Mouse (Mus musculus) ES-Bruce4 (cell line): ENCODE results near the gene Hras.

Experiments used
- CTCF ChIP-seq: IDR thresholded peaks from one replicate; pipeline ENCODE4 v1.8.1; 2011; ENCODE audit warnings: low read depth, low read length
- EP300 ChIP-seq: IDR thresholded peaks from 2 replicates; pipeline ENCODE4 v1.6.1; 2011; ENCODE audit warnings: low read depth, low read length; ENCODE audit not compliant: insufficient read depth
- POLR2A ChIP-seq: IDR thresholded peaks from one replicate; pipeline ENCODE4 v1.8.1; 2011; ENCODE audit warnings: low read length; ENCODE audit not compliant: insufficient read depth

- TF ChIP-seq EP300: no peak
- TF ChIP-seq POLR2A: no peak
- no peak for TF ChIP-seq CTCF
Measured at GRCm38 (mm10) chr7:141188733-141189132, 5.1 kb downstream of the Hras start.
